Mouse (Mus musculus) heart, embryonic 15.5 days (tissue): ENCODE measurements around the gene Ccdc142. TPM values are rescaled to one million over a fixed set of nuclear protein-coding genes. Genes with fewer than 3 reads are reported as not detected.

Source experiments
- ATAC-seq: fragments of 200-750 bp; cut with Nextera tagmentation; replicated peaks from 2 replicates; pipeline ENCODE4 v1.8.0; 2017; ENCODE audit warnings: low read depth, moderate TSS enrichment; ENCODE audit not compliant: insufficient number of reproducible peaks, insufficient read depth, low FRiP score
- H3K27ac ChIP-seq: fragments of 300-500 bp; sonication (generic); 2 replicates; pipeline ENCODE4 v1.5.1; 2015; ENCODE audit warnings: mild to moderate bottlenecking, inconsistent platforms
- H3K27me3 ChIP-seq: fragments of 300-500 bp; sonication (generic); 2 replicates; pipeline ENCODE4 v1.6.1; 2015; ENCODE audit warnings: inconsistent platforms
- H3K36me3 ChIP-seq: fragments of 300-500 bp; sonication (generic); 2 replicates; pipeline ENCODE4 v1.6.1; 2015; ENCODE audit warnings: mild to moderate bottlenecking, inconsistent platforms
- H3K4me1 ChIP-seq: fragments of 300-500 bp; sonication (generic); replicated peaks from 2 replicates; pipeline ENCODE4 v1.6.1; 2015; ENCODE audit warnings: inconsistent platforms
- H3K4me2 ChIP-seq: fragments of 300-500 bp; sonication (generic); 2 replicates; pipeline ENCODE4 v1.6.1; 2015; ENCODE audit warnings: inconsistent platforms, mild to moderate bottlenecking, moderate library complexity
- H3K4me3 ChIP-seq: fragments of 300-500 bp; sonication (generic); 2 replicates; pipeline ENCODE4 v1.5.1; 2015; ENCODE audit warnings: mild to moderate bottlenecking, inconsistent platforms
- H3K9ac ChIP-seq: fragments of 300-500 bp; sonication (generic); 2 replicates; pipeline ENCODE4 v1.6.1; 2015; ENCODE audit warnings: mild to moderate bottlenecking, inconsistent platforms
- H3K9me3 ChIP-seq: fragments of 300-500 bp; sonication (generic); replicated peaks from 2 replicates; pipeline ENCODE4 v1.6.1; 2016; ENCODE audit warnings: inconsistent platforms
- WGBS: fragments of 180-500 bp; shearing (Covaris S2); methylation state at CpG from one replicate; pipeline ENCODE4 v1.1.7; 2015; ENCODE audit warnings: mixed read lengths; 5-methylcytosine and 5-hydroxymethylcytosine counted together
- polyA plus RNA-seq: library from polyadenylated mRNA; unstranded; fragments of >200 nt; fragmentation: Nextera tagmentation; extraction: Ambion mirVana; gene quantifications from 2 replicates; pipeline ENCODE4 v1.2.1, GENCODE M21; 2015

The Ccdc142 gene
- polyA plus RNA-seq, 1 experiment from 2014 or later: 2.4 TPM

GRCm38 (mm10) chr6:83142211-83142731 is 40.9 kb downstream of the Ccdc142 start:
- Histone ChIP-seq H3K4me1 (peaks cover 36% of the 10 kb centered on the region), H3K4me3 (peak overlapping the region; percentile 46), H3K4me2 (peak overlapping the region; percentile 82), H3K36me3 (peaks cover 10% of the 10 kb centered on the region; the same call in 1 of the 2 replicates), H3K27ac (peak overlapping the region; percentile 67), H3K27me3 (no peaks in the 10 kb centered on the region), H3K9ac (peak overlapping the region; percentile 66), H3K9me3 (no peaks in the 10 kb centered on the region)
- no peak for ATAC-seq
- WGBS: 5% methylated on average over 41 of the region's 41 CpGs

GRCm38 (mm10) chr6:83142886-83143285 is 41.5 kb downstream of the Ccdc142 start:
- no peaks in the 10 kb centered on the region for H3K9me3 ChIP-seq
- H3K4me1 ChIP-seq: peaks cover 33% of the 10 kb centered on the region
- 53% methylated on average over 11 of the region's 11 CpGs for WGBS
- no peak for ATAC-seq
- no peak overlapping the region; the same call in 1 of the 2 replicates for H3K27ac ChIP-seq
- H3K27me3 ChIP-seq: no peaks in the 10 kb centered on the region
- peak overlapping the region; percentile 82 for H3K4me2 ChIP-seq
- no peak overlapping the region for H3K9ac ChIP-seq
- H3K36me3 ChIP-seq: peaks cover 16% of the 10 kb centered on the region; the same call in 1 of the 2 replicates
- peak overlapping the region; percentile 46 for H3K4me3 ChIP-seq

GRCm38 (mm10) chr6:83145209-83145608 is 43.8 kb downstream of the Ccdc142 start:
- Histone ChIP-seq H3K9ac (no peak overlapping the region), H3K9me3 (no peaks in the 10 kb centered on the region), H3K27ac (peak overlapping the region; percentile 56; the same call in 1 of the 2 replicates), H3K4me2 (no peak overlapping the region), H3K4me1 (peaks cover 19% of the 10 kb centered on the region), H3K36me3 (peaks cover 36% of the 10 kb centered on the region), H3K27me3 (no peaks in the 10 kb centered on the region), H3K4me3 (no peak overlapping the region)
- ATAC-seq: no peak
- 64% methylated on average over 2 of the region's 2 CpGs for WGBS

GRCm38 (mm10) chr6:83145805-83146204 is 44.4 kb downstream of the Ccdc142 start:
- H3K4me3 ChIP-seq: no peak overlapping the region

GRCm38 (mm10) chr6:83147280-83147679 is 45.9 kb downstream of the Ccdc142 start:
- H3K36me3 ChIP-seq: peaks cover 36% of the 10 kb centered on the region
- H3K27me3 ChIP-seq: no peaks in the 10 kb centered on the region
- 52% methylated on average over 7 of the region's 7 CpGs for WGBS
- no peaks in the 10 kb centered on the region for H3K9me3 ChIP-seq
- H3K4me1 ChIP-seq: peaks cover 8% of the 10 kb centered on the region
- no peak overlapping the region for H3K9ac ChIP-seq
- no peak overlapping the region for H3K27ac ChIP-seq
- no peak overlapping the region for H3K4me2 ChIP-seq
- H3K4me3 ChIP-seq: no peak overlapping the region
- ATAC-seq: no peak

More at GRCm38 (mm10) chr6:83145805-83146204, 44.4 kb downstream of the Ccdc142 start:
- Histone ChIP-seq H3K27ac (peak overlapping the region; percentile 56), H3K4me2 (no peak overlapping the region), H3K9ac (no peak overlapping the region), H3K4me1 (peaks cover 19% of the 10 kb centered on the region), H3K27me3 (no peaks in the 10 kb centered on the region), H3K9me3 (no peaks in the 10 kb centered on the region), H3K36me3 (peaks cover 36% of the 10 kb centered on the region)
- no peak for ATAC-seq
- WGBS: 60% methylated on average over 9 of the region's 9 CpGs

GRCm38 (mm10) chr6:83151721-83152120 is 50.3 kb downstream of the Ccdc142 start:
- Histone ChIP-seq H3K9ac (no peak overlapping the region), H3K27me3 (peaks cover 8% of the 10 kb centered on the region; the same call in 1 of the 2 replicates), H3K9me3 (no peaks in the 10 kb centered on the region), H3K27ac (no peak overlapping the region), H3K4me2 (no peak overlapping the region), H3K4me1 (peaks cover 11% of the 10 kb centered on the region), H3K4me3 (no peak overlapping the region), H3K36me3 (peaks cover 32% of the 10 kb centered on the region)
- 28% methylated on average over 8 of the region's 8 CpGs for WGBS
- ATAC-seq: no peak

- Histone ChIP-seq H3K9ac (no peak overlapping the region), H3K27me3 (peaks cover 8% of the 10 kb centered on the region; the same call in 1 of the 2 replicates), H3K4me2 (no peak overlapping the region), H3K4me1 (peaks cover 11% of the 10 kb centered on the region), H3K9me3 (no peaks in the 10 kb centered on the region), H3K4me3 (no peak overlapping the region), H3K36me3 (peaks cover 19% of the 10 kb centered on the region), H3K27ac (no peak overlapping the region)
- ATAC-seq: no peak
- 80% methylated on average over 12 of the region's 12 CpGs for WGBS
Measured at GRCm38 (mm10) chr6:83153038-83153437, 51.6 kb downstream of the Ccdc142 start.

- WGBS: 62% methylated on average over 5 of the region's 5 CpGs
- no peak for ATAC-seq
- H3K9me3 ChIP-seq: no peaks in the 10 kb centered on the region
- peaks cover 8% of the 10 kb centered on the region; the same call in 1 of the 2 replicates for H3K27me3 ChIP-seq
- no peak overlapping the region for H3K27ac ChIP-seq
- H3K4me2 ChIP-seq: no peak overlapping the region
- peaks cover 11% of the 10 kb centered on the region for H3K4me1 ChIP-seq
- H3K4me3 ChIP-seq: no peak overlapping the region
- no peak overlapping the region for H3K9ac ChIP-seq
- peaks cover 16% of the 10 kb centered on the region for H3K36me3 ChIP-seq
Measured at GRCm38 (mm10) chr6:83153485-83153884, 52.1 kb downstream of the Ccdc142 start.

GRCm38 (mm10) chr6:83155552-83156238 is 54.3 kb downstream of the Ccdc142 start:
- Histone ChIP-seq H3K27me3 (peaks cover 17% of the 10 kb centered on the region), H3K4me2 (peak overlapping the region; percentile 78), H3K4me3 (peak overlapping the region; percentile 58), H3K36me3 (no peaks in the 10 kb centered on the region; the same call in 1 of the 2 replicates), H3K27ac (no peak overlapping the region), H3K9me3 (no peaks in the 10 kb centered on the region), H3K4me1 (peaks cover 11% of the 10 kb centered on the region), H3K9ac (peak overlapping the region; percentile 48)
- ATAC-seq: no peak
- WGBS: 11% methylated on average over 23 of the region's 23 CpGs

GRCm38 (mm10) chr6:83156259-83156684 is 54.9 kb downstream of the Ccdc142 start, which contains the start of the genes Wdr54 and 1700003E16Rik:
TSS of gene Wdr54 (minus strand) at chr6:83156397.
TSS of gene 1700003E16Rik (plus strand) at chr6:83156404.
- 2% methylated on average over 32 of the region's 32 CpGs for whole genome bisulfite sequencing

More at GRCm38 (mm10) chr6:83156259-83156684, 54.9 kb downstream of the Ccdc142 start, which contains the start of the genes Wdr54 and 1700003E16Rik:
- peak within 1 kb of the TSS; percentile 58 for H3K4me3 ChIP-seq
- peaks cover 23% of the 10 kb centered on the region for H3K27me3 ChIP-seq
- H3K27ac ChIP-seq: no peak within 1 kb of the TSS
- ATAC-seq: peak; percentile 68; the same call in 1 of the 2 replicates
- no peaks in the 10 kb centered on the region for H3K9me3 ChIP-seq
- H3K4me2 ChIP-seq: peak within 1 kb of the TSS; percentile 78
- H3K36me3 ChIP-seq: no peaks in the 10 kb centered on the region
- H3K4me1 ChIP-seq: peaks cover 13% of the 10 kb centered on the region
- H3K9ac ChIP-seq: peak within 1 kb of the TSS; percentile 48
